Mouse (Mus musculus): ENCODE measurements around the gene Gm5148.

DNA sequence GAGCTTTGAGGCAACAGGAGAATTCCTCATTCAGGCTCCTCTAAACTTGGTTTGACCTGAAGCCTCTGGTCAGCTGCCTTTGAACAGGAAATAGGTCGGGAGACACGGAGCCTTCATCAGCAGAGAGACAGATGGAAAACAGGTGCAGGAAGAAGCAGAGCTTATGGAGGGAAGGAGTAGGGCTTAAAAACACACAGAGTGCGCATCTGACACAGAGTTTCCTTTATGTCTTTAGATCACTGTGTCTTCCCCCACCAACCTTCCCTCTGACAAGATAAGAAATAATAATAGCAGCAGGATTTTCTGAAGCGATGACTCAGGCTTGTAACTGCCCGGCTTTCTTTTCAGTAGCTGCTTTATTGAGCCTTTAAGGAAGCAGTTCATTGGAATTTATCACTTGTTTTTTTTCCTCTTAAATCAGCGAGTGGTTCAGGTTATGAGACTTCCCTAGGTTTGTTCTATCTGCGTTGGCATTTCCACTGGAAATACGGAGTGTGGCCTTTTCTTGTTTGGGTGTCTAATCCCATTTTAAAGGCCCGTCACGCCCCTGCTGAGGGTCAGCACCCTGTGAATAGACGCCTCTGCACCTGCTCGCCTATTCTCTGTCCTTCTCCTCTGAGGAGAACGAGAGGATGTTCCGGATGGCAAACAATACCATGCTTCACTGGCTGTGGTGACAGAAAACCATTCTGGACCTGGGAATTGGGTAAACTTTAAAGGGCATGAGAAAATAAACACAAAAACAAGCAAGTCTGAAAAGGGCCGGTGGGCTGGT is 51.8 kb downstream of the Gm5148 start:
- TF ChIP-seq EP300 (IDR thresholded peaks at IDR 0.05) (no peak), CTCF (IDR thresholded peaks at IDR 0.05) (no peak)

All from lung, postnatal 0 days (tissue).